Mouse (Mus musculus): ENCODE measurements around the gene Amigo2.

GRCm38 (mm10) chr15:97256411-97256810 is 9.3 kb upstream of the Amigo2 start:
- TF ChIP-seq ZNF384 (IDR thresholded peaks at IDR 0.05; ENCODE audit: low read depth, low read length): no peak
- no peak for TF ChIP-seq ZC3H11A (IDR thresholded peaks at IDR 0.05; ENCODE audit: borderline replicate concordance, low read depth, low read length)
- TF ChIP-seq MAFK (IDR thresholded peaks at IDR 0.05; ENCODE audit: insufficient read depth, low read depth, low read length): no peak
- TF ChIP-seq CHD2 (IDR thresholded peaks at IDR 0.05; ENCODE audit: low read depth, low read length): no peak

Data from ES-E14 (cell line).